Mouse (Mus musculus) kidney, adult 9 months (tissue): ENCODE results near the gene Agbl1.

Experiments used
- DNase-seq: peaks from one replicate; pipeline ENCODE4 v3.0.0; 2022

Agbl1 gene

GRCm38 (mm10) chr7:76971334-76971733, 741.6 kb downstream of the Agbl1 start:
- peak; percentile 1 for DNase-seq

- no peak for DNase-seq
Observed at GRCm38 (mm10) chr7:77009571-77009970, 779.9 kb downstream of the Agbl1 start.

- no peak for DNase-seq
Observed at GRCm38 (mm10) chr7:77029019-77029418, 799.3 kb downstream of the Agbl1 start.

- DNase-seq, result no peak
Observed at GRCm38 (mm10) chr7:77076033-77076432, 846.3 kb downstream of the Agbl1 start.

GRCm38 (mm10) chr7:77087266-77087665, 857.6 kb downstream of the Agbl1 start:
- no peak for DNase-seq

- DNase-seq, result no peak
Observed at GRCm38 (mm10) chr7:77095153-77095552, 865.5 kb downstream of the Agbl1 start.

GRCm38 (mm10) chr7:77114021-77114420, 884.3 kb downstream of the Agbl1 start:
- no peak for DNase-seq

GRCm38 (mm10) chr7:77129045-77129444, 899.4 kb downstream of the Agbl1 start:
- no peak for DNase-seq

GRCm38 (mm10) chr7:77131950-77132349, 902.3 kb downstream of the Agbl1 start:
- peak; percentile 15 for DNase-seq

GRCm38 (mm10) chr7:77132615-77133420, 903.1 kb downstream of the Agbl1 start:
- no peak for DNase-seq

GRCm38 (mm10) chr7:77134860-77135259, 905.2 kb downstream of the Agbl1 start:
- DNase-seq, result no peak

- DNase-seq, result no peak
Observed at GRCm38 (mm10) chr7:77138707-77139106, 909.0 kb downstream of the Agbl1 start.

GRCm38 (mm10) chr7:77147527-77147926, 917.8 kb downstream of the Agbl1 start:
- no peak for DNase-seq

- no peak for DNase-seq
Observed at GRCm38 (mm10) chr7:77148820-77149219, 919.1 kb downstream of the Agbl1 start.

GRCm38 (mm10) chr7:77149846-77150245, 920.2 kb downstream of the Agbl1 start:
- DNase-seq, result no peak

GRCm38 (mm10) chr7:77152393-77152792, 922.7 kb downstream of the Agbl1 start:
- peak; percentile 9 for DNase-seq

GRCm38 (mm10) chr7:77152909-77153308, 923.2 kb downstream of the Agbl1 start:
- no peak for DNase-seq

GRCm38 (mm10) chr7:77164921-77165320, 935.2 kb downstream of the Agbl1 start:
- no peak for DNase-seq
